In the genomic region with DNA sequence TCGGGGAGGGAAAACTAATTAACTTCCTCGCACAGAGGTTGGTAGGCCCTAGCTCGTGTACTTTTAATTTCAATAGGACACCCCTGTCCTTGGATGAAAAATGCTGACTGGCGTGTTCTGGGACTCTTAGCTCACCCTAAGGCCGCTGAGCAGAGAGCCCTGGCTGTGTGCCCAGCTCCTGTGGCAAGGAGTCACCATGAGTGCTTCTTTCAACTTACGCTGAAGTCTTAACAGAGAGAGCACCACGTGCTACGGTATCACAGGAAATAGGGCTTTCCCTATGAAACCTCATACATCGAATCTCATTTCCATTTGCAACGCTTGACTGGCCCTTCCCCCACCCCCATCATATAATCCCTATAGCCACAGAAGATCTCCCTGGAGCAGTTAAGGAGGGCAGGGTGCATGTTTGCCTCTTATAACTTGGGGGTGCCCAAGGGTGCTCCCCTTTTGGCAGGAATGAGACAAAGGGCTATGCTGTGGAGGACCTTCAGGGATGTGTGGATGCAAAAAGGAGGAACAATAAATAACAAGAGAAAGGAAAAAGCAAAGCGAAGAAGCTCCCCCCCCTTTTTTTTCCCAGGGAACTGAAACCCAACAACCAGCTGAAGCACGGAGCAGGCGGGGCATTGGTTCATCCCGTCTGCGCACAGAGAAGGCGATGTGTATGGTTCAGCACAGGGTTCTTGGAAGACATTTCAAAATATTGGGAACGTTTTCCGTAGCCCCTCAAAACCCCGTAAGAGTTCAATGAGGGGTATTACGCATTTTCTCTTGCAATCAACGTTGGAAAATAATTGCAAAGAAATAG, we compare ENCODE assay signal across 10 mouse cellular contexts. TPM values are rescaled to one million over a fixed set of nuclear protein-coding genes. Genes with fewer than 3 reads are reported as not detected.
DNase-seq lines count a peak whose midpoint lies in the region; ATAC-seq and TF ChIP-seq lines count a peak whose summit lies in the region.
"Had no signal": no experiment of that assay in that cellular context is flagged by ENCODE, and none has a peak within 500 bp of the region (broad histone marks: within the 10 kb centered on the region; RNA-seq: fewer than 3 reads in every experiment).

No protein-coding gene starts in this region.

- H3K9me3 ChIP-seq in hindbrain, embryonic 11.5 days (ENCODE audit: control insufficient read depth, low read length), result no peaks in the 10 kb centered on the region
- no peaks in the 10 kb centered on the region for H3K9me3 ChIP-seq in hindbrain, embryonic 10.5 days
- H3K9me3 ChIP-seq in embryonic facial prominence, embryonic 15.5 days (replicated peaks), result no peaks in the 10 kb centered on the region
- no peaks in the 10 kb centered on the region for H3K9me3 ChIP-seq in heart, postnatal 0 days (replicated peaks; ENCODE audit: control insufficient read depth, low read length)
- no peaks in the 10 kb centered on the region for H3K9me3 ChIP-seq in limb, embryonic 12.5 days
- H3K9me3 ChIP-seq in midbrain, embryonic 16.5 days (replicated peaks; ENCODE audit: control insufficient read depth, low read length, poor library complexity, severe bottlenecking), result no peaks in the 10 kb centered on the region

- H3K36me3 ChIP-seq in hindbrain, embryonic 11.5 days (ENCODE audit: control insufficient read depth, insufficient read depth, low read length), result no peaks in the 10 kb centered on the region
- no peaks in the 10 kb centered on the region for H3K36me3 ChIP-seq in hindbrain, embryonic 10.5 days
- H3K36me3 ChIP-seq in embryonic facial prominence, embryonic 15.5 days, result no peaks in the 10 kb centered on the region
- no peaks in the 10 kb centered on the region for H3K36me3 ChIP-seq in heart, postnatal 0 days (replicated peaks; ENCODE audit: control insufficient read depth, insufficient read depth, low read length)
- no peaks in the 10 kb centered on the region for H3K36me3 ChIP-seq in limb, embryonic 12.5 days
- H3K36me3 ChIP-seq in midbrain, embryonic 16.5 days (ENCODE audit: control insufficient read depth, insufficient read depth, low read length), result no peaks in the 10 kb centered on the region

- no peaks in the 10 kb centered on the region for H3K4me1 ChIP-seq in hindbrain, embryonic 11.5 days (replicated peaks; ENCODE audit: control insufficient read depth, insufficient read depth, low read length)
- peaks cover 18% of the 10 kb centered on the region for H3K4me1 ChIP-seq in hindbrain, embryonic 10.5 days (replicated peaks)
- peaks cover 8% of the 10 kb centered on the region; the same call in 1 of the 2 replicates for H3K4me1 ChIP-seq in embryonic facial prominence, embryonic 15.5 days
- peaks cover 43% of the 10 kb centered on the region for H3K4me1 ChIP-seq in heart, postnatal 0 days (ENCODE audit: control insufficient read depth, insufficient read depth)
- H3K4me1 ChIP-seq in limb, embryonic 12.5 days (replicated peaks), result peaks cover 8% of the 10 kb centered on the region
- H3K4me1 ChIP-seq in midbrain, embryonic 16.5 days (ENCODE audit: control insufficient read depth, insufficient read depth, low read length), result peaks cover 16% of the 10 kb centered on the region

- no peak overlapping the region for H3K9ac ChIP-seq in hindbrain, embryonic 11.5 days (ENCODE audit: low read depth, low read length)
- no peak overlapping the region for H3K9ac ChIP-seq in embryonic facial prominence, embryonic 15.5 days
- no peak overlapping the region for H3K9ac ChIP-seq in heart, postnatal 0 days (replicated peaks; ENCODE audit: low read depth, low read length)
- no peak overlapping the region for H3K9ac ChIP-seq in limb, embryonic 12.5 days (replicated peaks)
- H3K9ac ChIP-seq in midbrain, embryonic 16.5 days (ENCODE audit: low read depth, low read length), result no peak overlapping the region

- no peak for TF ChIP-seq CTCF in heart, postnatal 0 days (IDR thresholded peaks at IDR 0.05; ENCODE audit: low read depth)

- ATAC-seq in hindbrain, embryonic 11.5 days (ENCODE audit: low FRiP score), result peak; percentile 73
- ATAC-seq in embryonic facial prominence, embryonic 15.5 days (ENCODE audit: insufficient number of reproducible peaks, low FRiP score, low TSS enrichment, low read depth), result peak; percentile 80
- peak; percentile 67 for ATAC-seq in heart, postnatal 0 days (ENCODE audit: insufficient read depth, low read depth)
- peak; percentile 52; the same call in 1 of the 2 replicates for ATAC-seq in limb, embryonic 12.5 days (ENCODE audit: insufficient number of reproducible peaks, insufficient read depth, low FRiP score, low TSS enrichment, low read depth)
- ATAC-seq in midbrain, embryonic 16.5 days, result peak; percentile 85

- no peak for TF ChIP-seq EP300 in heart, postnatal 0 days (IDR thresholded peaks at IDR 0.05; ENCODE audit: low read depth)

- H3K4me3 ChIP-seq in hindbrain, embryonic 11.5 days (ENCODE audit: low read depth, low read length), result no peak overlapping the region
- no peak overlapping the region for H3K4me3 ChIP-seq in hindbrain, embryonic 10.5 days
- no peak overlapping the region for H3K4me3 ChIP-seq in embryonic facial prominence, embryonic 15.5 days (replicated peaks)
- H3K4me3 ChIP-seq in heart, postnatal 0 days (ENCODE audit: low read depth, low read length), result no peak overlapping the region
- no peak overlapping the region for H3K4me3 ChIP-seq in limb, embryonic 12.5 days (replicated peaks)
- no peak overlapping the region for H3K4me3 ChIP-seq in midbrain, embryonic 16.5 days (ENCODE audit: low read depth, low read length)

- H3K4me2 ChIP-seq in hindbrain, embryonic 11.5 days (replicated peaks; ENCODE audit: low read depth, low read length), result no peak overlapping the region
- H3K4me2 ChIP-seq in embryonic facial prominence, embryonic 15.5 days (replicated peaks), result 0 out of 2 replicates have a peak overlapping the region, but pooled peaks have one; percentile 19
- H3K4me2 ChIP-seq in heart, postnatal 0 days (ENCODE audit: low read depth, low read length), result peak overlapping the region; percentile 29
- no peak overlapping the region for H3K4me2 ChIP-seq in limb, embryonic 12.5 days
- peak overlapping the region; percentile 23 for H3K4me2 ChIP-seq in midbrain, embryonic 16.5 days (ENCODE audit: low read length)

- 79% methylated on average over 21 of the region's 21 CpGs for WGBS in hindbrain, embryonic 11.5 days
- 79% methylated on average over 21 of the region's 21 CpGs for WGBS in hindbrain, embryonic 10.5 days
- 52% methylated on average over 21 of the region's 21 CpGs for WGBS in embryonic facial prominence, embryonic 15.5 days
- WGBS in heart, postnatal 0 days, result 50% methylated on average over 21 of the region's 21 CpGs
- WGBS in limb, embryonic 12.5 days, result 73% methylated on average over 21 of the region's 21 CpGs
- WGBS in midbrain, embryonic 16.5 days, result 51% methylated on average over 21 of the region's 21 CpGs

- DNase-seq in hindbrain, embryonic 11.5 days (ENCODE audit: low spot score), result no peak
- no peak for DNase-seq in hindbrain, embryonic 10.5 days (ENCODE audit: low spot score)
- peak; percentile 47 for DNase-seq in Muller cell, postnatal 12 days (ENCODE audit: inconsistent ontology term)
- peak; percentile 83 for DNase-seq in heart, postnatal 0 days (ENCODE audit: low spot score)
- DNase-seq in c-Kit-positive CD71-positive TER-119-positive erythroid progenitor cells, embryonic 14.5 days (ENCODE audit: low spot score), result no peak

- no peaks in the 10 kb centered on the region for H3K27me3 ChIP-seq in hindbrain, embryonic 11.5 days (ENCODE audit: control insufficient read depth, insufficient read depth, low read length)
- no peaks in the 10 kb centered on the region for H3K27me3 ChIP-seq in hindbrain, embryonic 10.5 days (ENCODE audit: insufficient read depth, poor library complexity, severe bottlenecking)
- H3K27me3 ChIP-seq in embryonic facial prominence, embryonic 15.5 days, result no peaks in the 10 kb centered on the region
- no peaks in the 10 kb centered on the region for H3K27me3 ChIP-seq in heart, postnatal 0 days (ENCODE audit: control insufficient read depth, insufficient read depth, low read length)
- H3K27me3 ChIP-seq in limb, embryonic 12.5 days, result no peaks in the 10 kb centered on the region
- no peaks in the 10 kb centered on the region for H3K27me3 ChIP-seq in midbrain, embryonic 16.5 days (ENCODE audit: control insufficient read depth, insufficient read depth, low read depth, low read length)

- H3K27ac ChIP-seq in hindbrain, embryonic 11.5 days (ENCODE audit: low read depth, low read length), result no peak overlapping the region
- no peak overlapping the region for H3K27ac ChIP-seq in hindbrain, embryonic 10.5 days
- no peak overlapping the region for H3K27ac ChIP-seq in embryonic facial prominence, embryonic 15.5 days (replicated peaks)
- peak overlapping the region; percentile 64 for H3K27ac ChIP-seq in heart, postnatal 0 days (ENCODE audit: low read depth)
- 0 out of 2 replicates have a peak overlapping the region, but pooled peaks have one; percentile 45 for H3K27ac ChIP-seq in limb, embryonic 12.5 days
- peak overlapping the region; percentile 57 for H3K27ac ChIP-seq in midbrain, embryonic 16.5 days (ENCODE audit: low read length)

RNA-seq across cellular contexts. Expression of a gene that starts 39.0 kb away (rescaled TPM):
- polyA plus RNA-seq in hindbrain, embryonic 11.5 days (2014; fragmentation: Nextera tagmentation; extraction: Ambion mirVana), result not detected in 2 replicates
- not detected in 2 replicates for polyA plus RNA-seq in hindbrain, embryonic 10.5 days (2016; fragmentation: Nextera tagmentation; extraction: Ambion mirVana)
- not detected in 2 replicates for polyA plus RNA-seq in embryonic facial prominence, embryonic 15.5 days (2015; fragmentation: Nextera tagmentation; extraction: Ambion mirVana)
- total RNA-seq in heart, postnatal 0 days (2014; rRNA removed; ENCODE audit: low replicate concordance), result not detected in 2 replicates
- polyA plus RNA-seq in heart, postnatal 0 days (2015; fragmentation: Nextera tagmentation; extraction: Ambion mirVana), result not detected in 2 replicates
- not detected in 2 replicates for polyA plus RNA-seq in limb, embryonic 12.5 days (2016; fragmentation: Nextera tagmentation; extraction: Ambion mirVana)
- not detected in 2 replicates for polyA plus RNA-seq in midbrain, embryonic 16.5 days (2015; fragmentation: Nextera tagmentation; extraction: Ambion mirVana)
- total RNA-seq: ES-E14 had no signal
- polyA plus RNA-seq: large intestine, adult 2 months had no signal

Comparison
In these comparisons a context has a peak if more than half of its experiments do, and no peak if none do; other contexts are left out.
1. DNase-seq: peak in Muller cell, postnatal 12 days (single experiment) and heart, postnatal 0 days (single experiment); none in hindbrain, embryonic 11.5 days (single experiment), hindbrain, embryonic 10.5 days (single experiment) and c-Kit-positive CD71-positive TER-119-positive erythroid progenitor cells, embryonic 14.5 days (single experiment).
2. H3K27ac ChIP-seq: peak in heart, postnatal 0 days (single experiment), limb, embryonic 12.5 days (single experiment) and midbrain, embryonic 16.5 days (single experiment); none in hindbrain, embryonic 11.5 days (single experiment), hindbrain, embryonic 10.5 days (single experiment) and embryonic facial prominence, embryonic 15.5 days (single experiment).
3. H3K4me2 ChIP-seq: peak in embryonic facial prominence, embryonic 15.5 days (single experiment), heart, postnatal 0 days (single experiment) and midbrain, embryonic 16.5 days (single experiment); none in hindbrain, embryonic 11.5 days (single experiment) and limb, embryonic 12.5 days (single experiment).
4. Peak in every context shown above with its lines, with median percentiles within 50 percentile points of each other: ATAC-seq.